Mouse (Mus musculus): ENCODE measurements around the gene Clec9a.

GRCm38 (mm10) chr6:129403391-129403790 lies 5.3 kb upstream of the Clec9a start:
- TF ChIP-seq ZMIZ1 (IDR thresholded peaks at IDR 0.05; ENCODE audit: low read depth, low read length) (no peak), POLR2A (IDR thresholded peaks at IDR 0.05; ENCODE audit: control insufficient read depth in 1 of 2, insufficient read depth in 1 of 2, low read depth in 1 of 2, low read length in 2 of 2, poor library complexity in 1 of 2) (no peak), GATA1 (IDR thresholded peaks at IDR 0.05; ENCODE audit: low read depth, low read length) (no peak), CTCF (IDR thresholded peaks at IDR 0.05 in 2 of 3, conservative IDR thresholded peaks at IDR 0.05 in 1 of 3; ENCODE audit: control insufficient read depth in 1 of 3, insufficient read depth in 1 of 3, low read depth in 2 of 3, low read length in 3 of 3, poor library complexity in 1 of 3, severe bottlenecking in 1 of 3) (no peak), UBTF (IDR thresholded peaks at IDR 0.05; ENCODE audit: borderline replicate concordance, insufficient read depth, low read depth, low read length) (no peak), EP300 (IDR thresholded peaks at IDR 0.05; ENCODE audit: low read depth in 1 of 2, low read length in 2 of 2) (no peak), MAX (IDR thresholded peaks at IDR 0.05; ENCODE audit: low read length) (no peak), E2F4 (IDR thresholded peaks at IDR 0.05; ENCODE audit: borderline replicate concordance, low read depth, low read length) (no peak), ZKSCAN1 (IDR thresholded peaks at IDR 0.05; ENCODE audit: low read depth, low read length) (no peak), RAD21 (IDR thresholded peaks at IDR 0.05; ENCODE audit: low read depth, low read length) (no peak), MXI1 (IDR thresholded peaks at IDR 0.05; ENCODE audit: low read depth, low read length) (no peak), ZC3H11A (IDR thresholded peaks at IDR 0.05; ENCODE audit: low read depth, low read length) (no peak)
